Mouse (Mus musculus): ENCODE results near the gene Ifi35. TPM values are rescaled to one million over a fixed set of nuclear protein-coding genes. Genes with fewer than 3 reads are reported as not detected.
"Not testable (repeated sequence)": the region's sequence is repeated elsewhere in the genome, so short reads cannot be mapped to it uniquely, and the experiment has no call there.

Ifi35 gene
- polyA plus RNA-seq, 1 experiment from 2014 or later: 17.1 TPM

GRCm38 (mm10) chr11:101448899-101449298 lies 692 bp downstream of the Ifi35 start:
- H3K4me2 ChIP-seq (ENCODE audit: low read length): peak overlapping the region; percentile 62
- WGBS: 70% methylated on average over 4 of the region's 4 CpGs
- peak overlapping the region; percentile 45 to 66 for H3K4me3 ChIP-seq (ENCODE audit: control insufficient read depth in 1 of 2, insufficient read depth in 1 of 2, low read depth in 1 of 2, low read length in 2 of 2)
- H3K9ac ChIP-seq (ENCODE audit: low read length): peak overlapping the region; percentile 69
- no peak for ATAC-seq (ENCODE audit: insufficient number of reproducible peaks, insufficient read depth, low FRiP score, low read depth)
- no peaks in the 10 kb centered on the region for H3K27me3 ChIP-seq (ENCODE audit: control insufficient read depth, insufficient read depth, low read length)
- peaks cover 21% of the 10 kb centered on the region for H3K36me3 ChIP-seq (ENCODE audit: control insufficient read depth, insufficient read depth, low read length)
- peaks cover 0 to 14% of the 10 kb centered on the region in 2 experiments; a peak in 2 of 4 replicates for H3K4me1 ChIP-seq (ENCODE audit: control insufficient read depth in 2 of 2, insufficient read depth in 2 of 2, low read length in 2 of 2)
- H3K9me3 ChIP-seq (ENCODE audit: control insufficient read depth, low read length): no peaks in the 10 kb centered on the region
- H3K27ac ChIP-seq (replicated peaks in 1 of 2; ENCODE audit: control insufficient read depth in 1 of 2, insufficient read depth in 1 of 2, low read depth in 2 of 2, low read length in 2 of 2): peak overlapping the region in 1 of 2 experiments; percentile 64; a peak in 2 of 4 replicates

GRCm38 (mm10) chr11:101449596-101449995 lies 1.4 kb downstream of the Ifi35 start:
- not testable (repeated sequence) for ATAC-seq (ENCODE audit: insufficient number of reproducible peaks, insufficient read depth, low FRiP score, low read depth); H3K4me2 ChIP-seq (ENCODE audit: low read length)
- WGBS: 77% methylated on average over 4 of the region's 4 CpGs

GRCm38 (mm10) chr11:101450394-101450793 lies 2.2 kb downstream of the Ifi35 start:
- Histone ChIP-seq H3K27me3 (ENCODE audit: control insufficient read depth, insufficient read depth, low read length) (no peaks in the 10 kb centered on the region), H3K4me3 (ENCODE audit: control insufficient read depth in 1 of 2, insufficient read depth in 1 of 2, low read depth in 1 of 2, low read length in 2 of 2) (no peak overlapping the region), H3K4me1 (ENCODE audit: control insufficient read depth in 2 of 2, insufficient read depth in 2 of 2, low read length in 2 of 2) (peaks cover 0 to 11% of the 10 kb centered on the region in 2 experiments; a peak in 1 of 4 replicates), H3K27ac (replicated peaks in 1 of 2; ENCODE audit: control insufficient read depth in 1 of 2, insufficient read depth in 1 of 2, low read depth in 2 of 2, low read length in 2 of 2) (no peak overlapping the region), H3K36me3 (ENCODE audit: control insufficient read depth, insufficient read depth, low read length) (peaks cover 6% of the 10 kb centered on the region), H3K9ac (ENCODE audit: low read length) (no peak overlapping the region), H3K4me2 (ENCODE audit: low read length) (no peak overlapping the region), H3K9me3 (ENCODE audit: control insufficient read depth, low read length) (no peaks in the 10 kb centered on the region)
- 82% methylated on average over 3 of the region's 3 CpGs for WGBS
- no peak for ATAC-seq (ENCODE audit: insufficient number of reproducible peaks, insufficient read depth, low FRiP score, low read depth)

More at GRCm38 (mm10) chr11:101449596-101449995, 1.4 kb downstream of the Ifi35 start:
- not testable (repeated sequence) for H3K9ac ChIP-seq (ENCODE audit: low read length); H3K4me3 ChIP-seq (ENCODE audit: control insufficient read depth in 1 of 2, insufficient read depth in 1 of 2, low read depth in 1 of 2, low read length in 2 of 2); H3K9me3 ChIP-seq (ENCODE audit: control insufficient read depth, low read length); H3K27me3 ChIP-seq (ENCODE audit: control insufficient read depth, insufficient read depth, low read length); H3K27ac ChIP-seq (replicated peaks in 1 of 2; ENCODE audit: control insufficient read depth in 1 of 2, insufficient read depth in 1 of 2, low read depth in 2 of 2, low read length in 2 of 2)
- peaks cover 0 to 14% of the 10 kb centered on the region in 2 experiments; a peak in 2 of 4 replicates for H3K4me1 ChIP-seq (ENCODE audit: control insufficient read depth in 2 of 2, insufficient read depth in 2 of 2, low read length in 2 of 2)
- H3K36me3 ChIP-seq (ENCODE audit: control insufficient read depth, insufficient read depth, low read length): peaks cover 14% of the 10 kb centered on the region

- Histone ChIP-seq H3K27ac (replicated peaks in 1 of 2; ENCODE audit: control insufficient read depth in 1 of 2, insufficient read depth in 1 of 2, low read depth in 2 of 2, low read length in 2 of 2) (no peak overlapping the region), H3K9me3 (ENCODE audit: control insufficient read depth, low read length) (no peaks in the 10 kb centered on the region), H3K36me3 (ENCODE audit: control insufficient read depth, insufficient read depth, low read length) (peaks cover 1% of the 10 kb centered on the region), H3K9ac (ENCODE audit: low read length) (no peak overlapping the region), H3K4me2 (ENCODE audit: low read length) (no peak overlapping the region), H3K4me1 (ENCODE audit: control insufficient read depth in 2 of 2, insufficient read depth in 2 of 2, low read length in 2 of 2) (peaks cover 0 to 11% of the 10 kb centered on the region in 2 experiments; a peak in 1 of 4 replicates), H3K4me3 (ENCODE audit: control insufficient read depth in 1 of 2, insufficient read depth in 1 of 2, low read depth in 1 of 2, low read length in 2 of 2) (no peak overlapping the region), H3K27me3 (ENCODE audit: control insufficient read depth, insufficient read depth, low read length) (no peaks in the 10 kb centered on the region)
- ATAC-seq (ENCODE audit: insufficient number of reproducible peaks, insufficient read depth, low FRiP score, low read depth): no peak
- 88% methylated on average over 10 of the region's 10 CpGs for WGBS
Measured at GRCm38 (mm10) chr11:101451536-101451935, 3.3 kb downstream of the Ifi35 start.

- Histone ChIP-seq H3K9ac (ENCODE audit: low read length) (no peak overlapping the region), H3K27ac (replicated peaks in 1 of 2; ENCODE audit: control insufficient read depth in 1 of 2, insufficient read depth in 1 of 2, low read depth in 2 of 2, low read length in 2 of 2) (no peak overlapping the region), H3K4me1 (ENCODE audit: control insufficient read depth in 2 of 2, insufficient read depth in 2 of 2, low read length in 2 of 2) (peaks cover 0 to 11% of the 10 kb centered on the region in 2 experiments; a peak in 1 of 4 replicates), H3K36me3 (ENCODE audit: control insufficient read depth, insufficient read depth, low read length) (peaks cover 8% of the 10 kb centered on the region), H3K4me2 (ENCODE audit: low read length) (no peak overlapping the region), H3K4me3 (ENCODE audit: control insufficient read depth in 1 of 2, insufficient read depth in 1 of 2, low read depth in 1 of 2, low read length in 2 of 2) (no peak overlapping the region), H3K9me3 (ENCODE audit: control insufficient read depth, low read length) (no peaks in the 10 kb centered on the region), H3K27me3 (ENCODE audit: control insufficient read depth, insufficient read depth, low read length) (no peaks in the 10 kb centered on the region)
- WGBS: 58% methylated on average over 10 of the region's 10 CpGs
- no peak for ATAC-seq (ENCODE audit: insufficient number of reproducible peaks, insufficient read depth, low FRiP score, low read depth)
Measured at GRCm38 (mm10) chr11:101452093-101452774, 4.0 kb downstream of the Ifi35 start.

- H3K36me3 ChIP-seq (ENCODE audit: control insufficient read depth, insufficient read depth, low read length): peaks cover 33% of the 10 kb centered on the region
- H3K27ac ChIP-seq (replicated peaks in 1 of 2; ENCODE audit: control insufficient read depth in 1 of 2, insufficient read depth in 1 of 2, low read depth in 2 of 2, low read length in 2 of 2): no peak overlapping the region
- H3K4me2 ChIP-seq (ENCODE audit: low read length): no peak overlapping the region
- H3K27me3 ChIP-seq (ENCODE audit: control insufficient read depth, insufficient read depth, low read length): no peaks in the 10 kb centered on the region
- H3K4me3 ChIP-seq (ENCODE audit: control insufficient read depth in 1 of 2, insufficient read depth in 1 of 2, low read depth in 1 of 2, low read length in 2 of 2): no peak overlapping the region
- H3K9me3 ChIP-seq (ENCODE audit: control insufficient read depth, low read length): no peaks in the 10 kb centered on the region
- no peaks in the 10 kb centered on the region for H3K4me1 ChIP-seq (ENCODE audit: control insufficient read depth in 2 of 2, insufficient read depth in 2 of 2, low read length in 2 of 2)
- ATAC-seq (ENCODE audit: insufficient number of reproducible peaks, insufficient read depth, low FRiP score, low read depth): no peak
- no peak overlapping the region for H3K9ac ChIP-seq (ENCODE audit: low read length)
- 78% methylated on average over 6 of the region's 6 CpGs for WGBS
Measured at GRCm38 (mm10) chr11:101454702-101455101, 6.5 kb downstream of the Ifi35 start.

- no peak overlapping the region for H3K4me2 ChIP-seq (ENCODE audit: low read length)
- WGBS: 84% methylated on average over 7 of the region's 7 CpGs
- ATAC-seq (ENCODE audit: insufficient number of reproducible peaks, insufficient read depth, low FRiP score, low read depth): no peak
- H3K36me3 ChIP-seq (ENCODE audit: control insufficient read depth, insufficient read depth, low read length): peaks cover 42% of the 10 kb centered on the region
- H3K9me3 ChIP-seq (ENCODE audit: control insufficient read depth, low read length): no peaks in the 10 kb centered on the region
- H3K27ac ChIP-seq (replicated peaks in 1 of 2; ENCODE audit: control insufficient read depth in 1 of 2, insufficient read depth in 1 of 2, low read depth in 2 of 2, low read length in 2 of 2): no peak overlapping the region
- H3K4me1 ChIP-seq (ENCODE audit: control insufficient read depth in 2 of 2, insufficient read depth in 2 of 2, low read length in 2 of 2): no peaks in the 10 kb centered on the region
- H3K4me3 ChIP-seq (ENCODE audit: control insufficient read depth in 1 of 2, insufficient read depth in 1 of 2, low read depth in 1 of 2, low read length in 2 of 2): no peak overlapping the region
- H3K27me3 ChIP-seq (ENCODE audit: control insufficient read depth, insufficient read depth, low read length): no peaks in the 10 kb centered on the region
- no peak overlapping the region for H3K9ac ChIP-seq (ENCODE audit: low read length)
Measured at GRCm38 (mm10) chr11:101455627-101456026, 7.4 kb downstream of the Ifi35 start.
